Mouse (Mus musculus) CD4-positive, CD25-positive, alpha-beta regulatory T cell, adult 4 months (primary cell): ENCODE data around the gene Dctn1. TPM values are rescaled to one million over a fixed set of nuclear protein-coding genes. Genes with fewer than 3 reads are reported as not detected.

Experiments used
- ATAC-seq: one replicate; pipeline ENCODE4 v1.8.0; 2017
- polyA plus RNA-seq, 2 experiments: library from polyadenylated mRNA; unstranded; fragments of 100-300 nt; shearing (Covaris generic); gene quantifications; one replicate each; pipeline ENCODE4 v1.2.1; 2017

The Dctn1 gene
- polyA plus RNA-seq, 2 experiments from 2014 or later, result 14.7 to 18.2 TPM

- ATAC-seq, result peak; percentile 50
Measured at GRCm38 (mm10) chr6:83136881-83137575, 28.7 kb upstream of the Dctn1 start.

GRCm38 (mm10) chr6:83137576-83137950 is 28.2 kb upstream of the Dctn1 start:
- no peak for ATAC-seq

GRCm38 (mm10) chr6:83138056-83138455 is 27.7 kb upstream of the Dctn1 start:
- ATAC-seq, result peak; percentile 62

- ATAC-seq, result no peak
Measured at GRCm38 (mm10) chr6:83140044-83140443, 25.7 kb upstream of the Dctn1 start.

- ATAC-seq, result no peak
Measured at GRCm38 (mm10) chr6:83141636-83142035, 24.1 kb upstream of the Dctn1 start.

GRCm38 (mm10) chr6:83142211-83142731 is 23.4 kb upstream of the Dctn1 start:
- no peak for ATAC-seq

GRCm38 (mm10) chr6:83142886-83143285 is 22.8 kb upstream of the Dctn1 start:
- ATAC-seq, result no peak

- ATAC-seq, result no peak
Measured at GRCm38 (mm10) chr6:83145209-83145608, 20.5 kb upstream of the Dctn1 start.

GRCm38 (mm10) chr6:83145805-83146204 is 19.9 kb upstream of the Dctn1 start:
- no peak for ATAC-seq

GRCm38 (mm10) chr6:83147280-83147679 is 18.4 kb upstream of the Dctn1 start:
- ATAC-seq, result no peak

- ATAC-seq, result no peak
Measured at GRCm38 (mm10) chr6:83151721-83152120, 14.0 kb upstream of the Dctn1 start.

GRCm38 (mm10) chr6:83153038-83153437 is 12.7 kb upstream of the Dctn1 start:
- no peak for ATAC-seq

GRCm38 (mm10) chr6:83153485-83153884 is 12.2 kb upstream of the Dctn1 start:
- ATAC-seq, result no peak

GRCm38 (mm10) chr6:83155552-83156238 is 10.0 kb upstream of the Dctn1 start:
- peak; percentile 7 for ATAC-seq

GRCm38 (mm10) chr6:83156259-83156684 is 9.4 kb upstream of the Dctn1 start, which contains the start of the genes Wdr54 and 1700003E16Rik:
Wdr54 (minus strand) TSS chr6:83156397.
1700003E16Rik (plus strand) TSS chr6:83156404.
- ATAC-seq, result peak; percentile 78

- peak; percentile 75 for ATAC-seq
Measured at GRCm38 (mm10) chr6:83159456-83159855, 6.3 kb upstream of the Dctn1 start.

- no peak for ATAC-seq
Measured at GRCm38 (mm10) chr6:83161442-83161841, 4.3 kb upstream of the Dctn1 start.

- no peak for ATAC-seq
Measured at GRCm38 (mm10) chr6:83161921-83162641, 3.6 kb upstream of the Dctn1 start.

- ATAC-seq, result no peak
Measured at GRCm38 (mm10) chr6:83162701-83163100, 3.0 kb upstream of the Dctn1 start.

GRCm38 (mm10) chr6:83165026-83165606 is 604 bp upstream of the Dctn1 start:
- peak; percentile 65 for ATAC-seq

GRCm38 (mm10) chr6:83166243-83166630 is 517 bp downstream of the Dctn1 start:
- peak; percentile 38 for ATAC-seq

GRCm38 (mm10) chr6:83169872-83170271 is 4.2 kb downstream of the Dctn1 start:
- no peak for ATAC-seq

GRCm38 (mm10) chr6:83171063-83171462 is 5.3 kb downstream of the Dctn1 start:
- no peak for ATAC-seq
